Mouse (Mus musculus) MEL-GATA-1-ER (cell line): Measurements from ENCODE around the gene Six4.
"Not testable (repeated sequence)": the region's sequence is repeated elsewhere in the genome, so short reads cannot be mapped to it uniquely, and the experiment has no call there.

ENCODE experiments used
- DNase-seq: peaks from one replicate; pipeline ENCODE4 v3.0.0-alpha.2; 2012; ENCODE audit warnings: low read depth; ENCODE audit errors: extremely low read depth

The Six4 gene

DNA sequence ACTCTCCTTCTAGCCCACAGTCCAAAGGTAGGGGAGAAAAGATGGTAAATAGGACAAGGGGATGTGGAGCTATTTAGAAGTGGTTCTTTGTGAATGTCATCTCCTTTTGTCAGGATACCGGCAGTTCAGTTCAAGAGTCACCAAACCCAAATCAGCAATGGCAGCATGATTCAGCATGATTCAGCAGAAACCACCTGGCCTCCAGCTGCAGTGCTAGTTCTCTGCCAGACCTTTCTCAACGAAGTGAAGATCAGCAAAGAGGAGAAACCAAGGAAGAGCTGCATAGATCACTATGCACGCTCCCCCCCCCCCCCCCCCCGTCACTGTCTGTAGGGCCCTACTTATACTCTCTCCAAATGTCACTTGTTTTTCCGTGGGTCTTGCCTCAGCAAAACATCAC lies 24.3 kb downstream of the Six4 start:
- DNase-seq, result peak; percentile 55

GRCm38 (mm10) chr12:73088500-73088899 lies 24.8 kb downstream of the Six4 start:
- no peak for DNase-seq

- no peak for DNase-seq
Observed at GRCm38 (mm10) chr12:73087086-73087485, 26.2 kb downstream of the Six4 start.

DNA sequence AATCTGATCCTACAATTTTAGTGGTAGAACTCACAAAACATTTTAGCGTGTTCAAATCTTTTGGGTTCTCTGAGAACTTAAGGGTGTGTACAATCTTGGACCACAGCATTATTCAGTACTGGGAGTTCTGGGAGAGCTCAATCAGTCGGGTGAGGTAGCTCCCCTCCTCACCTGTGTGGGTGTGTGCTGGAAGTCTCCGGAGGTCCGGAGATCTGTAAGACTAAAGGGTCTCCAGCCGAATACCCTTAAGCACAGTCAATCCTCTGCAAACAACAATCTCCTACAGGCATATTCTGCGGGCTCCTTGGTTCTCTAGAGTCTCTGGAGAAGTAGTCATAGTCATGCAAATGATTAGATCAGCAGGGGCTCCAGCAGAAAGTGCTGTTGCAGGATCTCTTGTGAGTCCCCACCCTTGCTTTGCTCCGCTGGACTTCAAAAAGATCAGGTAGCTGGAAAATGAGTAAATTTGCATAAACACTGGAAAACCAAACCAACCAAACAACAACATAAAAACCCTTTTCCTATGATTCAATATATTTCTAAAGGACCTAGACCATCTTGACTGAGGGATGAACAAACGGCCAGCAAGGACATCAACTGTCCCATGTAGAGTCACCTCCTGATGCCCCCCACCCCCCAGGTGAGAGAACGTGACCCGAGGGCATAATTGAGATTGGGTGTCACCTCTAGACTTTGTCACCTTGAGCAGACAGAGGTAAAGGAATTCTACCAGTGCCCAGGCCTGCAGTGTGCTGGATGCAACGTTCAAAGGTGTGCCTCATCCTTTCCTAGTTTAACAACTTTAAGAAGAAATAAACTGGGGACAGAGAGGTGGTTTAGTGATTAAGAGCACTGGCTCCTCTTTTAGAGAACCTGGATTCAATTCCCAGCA lies 27.3 kb downstream of the Six4 start:
- DNase-seq, result no peak

- DNase-seq, result no peak
Observed at GRCm38 (mm10) chr12:73083773-73084172, 29.5 kb downstream of the Six4 start.

DNA sequence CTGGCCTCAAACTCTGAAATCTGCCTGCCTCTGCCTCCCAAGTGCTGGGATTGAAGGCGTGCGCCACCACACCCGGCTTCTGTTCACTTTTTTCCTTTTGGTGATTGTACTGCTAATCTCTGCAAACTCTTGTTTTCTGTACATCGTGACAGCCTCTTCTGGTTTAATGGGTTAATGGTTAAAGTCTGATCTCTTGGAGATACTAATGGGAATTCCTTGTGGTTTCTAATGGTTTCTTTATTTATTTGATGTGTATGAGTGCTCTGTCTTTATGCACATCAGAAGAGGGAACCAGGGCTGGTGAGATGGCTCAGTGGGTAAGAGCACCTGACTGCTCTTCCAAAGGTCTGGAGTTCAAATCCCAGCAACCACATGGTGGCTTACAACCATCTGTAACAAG lies 31.4 kb downstream of the Six4 start:
- DNase-seq, result not testable (repeated sequence)

DNA sequence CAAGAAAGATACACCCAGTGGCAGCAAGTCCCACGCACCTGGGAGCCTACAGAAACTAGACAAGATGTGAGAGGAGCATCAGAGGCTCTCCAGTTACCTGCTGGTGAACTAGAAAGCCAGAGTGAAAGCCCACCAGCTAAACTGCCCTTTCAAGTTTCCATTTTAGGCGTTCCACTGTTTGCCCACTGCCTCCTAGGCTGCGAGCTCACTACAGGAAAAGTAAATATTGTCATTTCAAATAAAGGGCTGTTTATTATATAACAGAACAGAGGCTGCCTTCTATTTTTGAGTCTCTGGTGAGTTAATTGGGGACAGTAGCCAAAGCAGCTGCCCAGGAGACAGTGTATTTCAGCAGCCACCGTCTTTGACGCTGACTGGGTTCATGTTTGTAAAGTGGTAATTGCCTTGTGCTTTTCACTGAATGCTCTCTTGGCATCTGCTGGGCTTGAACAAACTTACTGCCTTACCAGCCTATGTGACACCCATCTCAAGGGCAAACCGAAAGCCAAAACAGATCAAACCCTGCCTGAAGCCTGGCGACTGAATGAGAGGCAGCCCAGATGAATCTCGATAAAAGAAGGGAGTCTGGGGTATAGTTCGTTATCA lies 52.3 kb downstream of the Six4 start:
- no peak for DNase-seq

- no peak for DNase-seq
Observed at GRCm38 (mm10) chr12:73057492-73057891, 55.8 kb downstream of the Six4 start.

DNA sequence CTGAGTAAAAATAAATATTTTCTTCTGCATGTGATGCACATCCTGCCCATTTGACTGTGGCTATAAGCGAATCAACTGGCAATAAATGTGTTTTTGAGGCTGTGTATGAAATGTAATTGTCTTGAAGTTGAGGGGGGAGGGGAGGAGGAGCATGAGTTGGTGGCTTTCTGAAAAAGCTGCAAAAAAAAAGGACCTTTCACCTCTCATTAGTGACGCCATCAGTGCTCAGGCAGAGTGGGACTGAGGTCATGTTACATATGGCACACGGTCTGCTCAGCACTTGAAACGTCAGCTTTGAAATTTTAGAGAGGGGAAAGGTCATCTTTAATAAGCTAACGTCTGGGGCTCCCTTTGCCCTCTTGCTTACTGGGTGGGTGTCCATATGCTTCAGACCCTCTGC lies 57.8 kb downstream of the Six4 start:
- DNase-seq, result no peak

GRCm38 (mm10) chr12:73054576-73055185 lies 58.6 kb downstream of the Six4 start:
- no peak for DNase-seq

DNA sequence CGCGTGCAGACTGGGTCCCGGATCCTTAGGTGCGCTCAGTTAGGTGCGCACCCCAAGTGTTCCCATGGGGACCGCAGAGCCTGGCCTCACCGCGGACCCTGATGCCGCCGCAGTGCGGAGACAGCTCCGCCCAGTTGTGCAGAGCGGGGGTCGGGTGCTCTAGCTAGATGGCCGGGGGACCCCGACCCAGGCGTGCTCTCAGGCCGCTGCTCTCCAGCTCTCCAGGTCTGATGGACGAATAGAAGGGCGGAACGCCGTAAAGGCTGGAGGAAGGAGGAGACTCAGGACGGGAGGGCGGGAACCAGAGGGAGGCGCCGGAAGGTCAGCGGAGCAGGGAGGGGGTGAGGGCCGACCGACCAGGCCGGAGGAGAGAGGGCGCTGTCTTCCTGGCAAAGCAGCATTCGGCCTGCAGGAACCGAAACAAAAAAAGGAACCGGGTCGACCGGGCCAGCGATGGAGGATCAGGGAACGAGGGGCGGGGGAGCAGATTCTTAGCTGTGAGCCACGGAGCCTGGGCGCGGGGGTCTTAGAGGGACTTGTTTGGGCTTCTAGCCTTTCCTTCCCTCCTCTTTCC lies 59.5 kb downstream of the Six4 start, which contains the start of gene Six1:
TSS of gene Six1 (minus strand) at position 220 of the 574 bp plus-strand sequence.
- DNase-seq, result no peak

DNA sequence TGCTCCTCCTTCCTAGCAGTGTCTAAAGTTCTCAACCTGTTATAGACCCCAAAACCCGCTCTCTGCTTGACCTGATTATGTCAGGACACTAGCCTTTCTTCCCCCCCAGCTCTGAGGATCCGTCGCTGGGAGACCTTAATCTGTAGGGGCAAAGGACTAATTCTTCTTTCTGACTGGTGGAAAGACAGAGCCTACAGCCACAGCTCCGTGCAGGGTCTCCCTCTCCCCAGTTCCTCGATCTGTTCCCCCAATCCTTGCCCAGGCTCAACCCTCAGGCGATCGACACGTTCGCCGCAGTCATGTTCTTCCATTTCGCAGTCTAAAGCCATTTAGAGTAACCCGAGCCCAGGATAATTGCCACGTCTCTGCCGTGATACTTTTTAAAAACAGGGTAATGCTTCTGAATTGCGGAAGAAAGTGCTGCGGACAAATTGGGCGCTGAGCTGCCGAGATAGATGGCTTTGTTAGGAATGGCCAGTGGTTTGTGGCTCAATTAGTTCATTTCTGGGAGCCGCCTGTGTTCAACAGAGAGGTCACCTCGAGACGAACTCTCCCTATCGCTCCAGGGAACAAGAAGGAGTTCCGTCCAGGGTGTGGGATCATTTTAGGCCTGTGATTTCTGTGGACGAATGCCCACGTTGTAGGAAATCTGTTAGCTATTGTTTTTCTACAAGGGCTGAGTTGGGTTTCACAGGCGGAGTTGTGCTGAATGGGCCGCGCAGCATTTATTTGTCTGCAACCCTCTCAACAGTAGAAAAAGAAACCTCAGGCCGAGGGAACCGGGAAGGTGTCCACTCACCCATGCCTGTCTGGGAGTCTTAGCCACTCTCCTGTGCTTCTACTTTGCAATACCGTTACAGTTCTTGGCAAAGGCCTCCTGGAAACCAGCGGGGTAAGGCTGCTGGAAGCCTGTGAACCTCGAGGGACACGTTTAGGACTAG lies 60.3 kb downstream of the Six4 start:
- no peak for DNase-seq

GRCm38 (mm10) chr12:73052036-73052650 lies 61.1 kb downstream of the Six4 start:
- no peak for DNase-seq

DNA sequence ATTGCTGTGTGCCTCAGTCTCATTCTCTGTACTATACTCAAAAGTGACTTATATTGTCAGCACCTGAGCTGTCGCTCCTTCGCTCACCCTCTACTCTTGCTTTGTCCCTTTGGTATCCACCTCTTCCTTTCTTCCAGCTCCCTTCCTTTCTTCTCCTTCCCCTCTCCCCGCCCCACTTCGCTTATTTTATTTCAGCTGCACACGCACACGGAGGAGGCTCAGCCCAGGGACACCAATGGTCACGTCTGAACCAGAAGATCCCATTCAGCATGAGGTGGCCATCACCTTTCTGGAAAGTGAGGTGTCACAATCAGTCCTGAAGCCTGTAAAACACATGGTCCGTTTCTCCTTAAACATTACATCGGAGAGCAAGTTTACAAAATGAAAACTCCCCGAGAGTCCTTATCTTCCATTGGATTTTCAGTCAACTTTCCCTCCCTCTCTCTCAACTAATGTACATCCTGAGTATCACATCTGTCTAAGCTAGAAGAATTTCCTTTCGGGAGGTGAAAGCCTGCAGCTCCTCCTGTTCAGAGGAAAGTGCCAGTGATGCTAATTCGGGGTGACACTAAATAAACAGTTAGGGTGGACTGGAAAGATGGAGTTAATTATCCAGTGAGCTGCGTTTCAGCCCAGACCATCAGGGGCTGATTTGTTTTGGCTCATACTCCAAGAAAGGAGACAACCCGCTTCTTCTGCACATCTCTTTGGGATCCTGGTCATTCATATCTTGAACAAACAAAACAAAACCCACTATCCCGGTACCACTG lies 62.3 kb downstream of the Six4 start:
- no peak for DNase-seq

DNA sequence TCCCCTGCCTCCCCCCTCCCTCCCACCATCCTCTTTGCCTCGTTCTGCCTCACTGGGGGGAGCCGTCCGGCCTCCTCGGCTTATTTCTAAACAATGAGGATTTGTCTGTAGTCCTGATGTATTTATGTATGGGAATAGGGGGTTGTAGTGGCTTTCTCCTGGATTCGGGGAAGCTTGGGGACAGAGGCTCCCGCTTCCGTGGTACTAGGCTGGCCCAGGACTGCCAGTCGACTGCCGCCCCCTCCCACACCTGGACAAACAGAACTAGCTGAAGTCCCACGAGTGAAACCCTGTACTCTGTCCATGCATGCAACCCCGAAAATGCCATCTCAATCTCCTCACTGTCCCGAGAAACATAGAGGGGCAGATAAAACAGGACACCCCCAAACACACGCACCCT lies 63.0 kb downstream of the Six4 start:
- no peak for DNase-seq
